Mouse (Mus musculus) c-Kit-positive CD71-positive TER-119-negative erythroid progenitor cells, embryonic 14.5 days (primary cell): Measurements from ENCODE around the gene Fiz1.
"Not testable (repeated sequence)": the region's sequence is repeated elsewhere in the genome, so short reads cannot be mapped to it uniquely, and the experiment has no call there.

Experiments
- DNase-seq: peaks from one replicate; pipeline ENCODE4 v3.0.0-alpha.2; 2013; ENCODE audit warnings: low read depth

Fiz1 gene

GRCm38 (mm10) chr7:5037467-5037866 lies 23.0 kb upstream of the Fiz1 start:
- DNase-seq, result no peak

GRCm38 (mm10) chr7:5037026-5037425 lies 22.5 kb upstream of the Fiz1 start:
- no peak for DNase-seq

DNA sequence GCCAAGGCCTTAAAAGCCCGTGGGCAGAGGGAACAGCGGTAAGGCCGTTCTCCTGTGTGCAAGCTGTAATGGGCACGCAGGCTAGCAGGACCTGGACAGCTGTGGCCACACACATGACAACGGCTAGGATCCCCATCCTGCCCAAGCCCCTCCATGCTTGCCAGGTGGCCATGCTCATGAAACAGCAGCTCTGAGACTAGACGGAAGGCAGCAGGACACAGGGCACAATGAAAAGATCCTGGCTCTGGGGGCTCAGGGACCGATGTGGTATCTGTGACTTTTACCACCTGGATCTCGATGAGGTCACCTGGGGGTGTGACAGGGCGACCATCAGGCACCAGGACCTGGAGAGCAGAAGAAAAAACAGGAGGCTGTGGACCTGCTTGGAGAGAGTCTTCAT lies 21.6 kb upstream of the Fiz1 start:
- DNase-seq, result no peak

GRCm38 (mm10) chr7:5035628-5036027 lies 21.1 kb upstream of the Fiz1 start:
- DNase-seq, result no peak

GRCm38 (mm10) chr7:5033818-5034217 lies 19.3 kb upstream of the Fiz1 start, which contains the start of gene 4632433K11Rik:
4632433K11Rik (plus strand) TSS chr7:5034118.
- no peak for DNase-seq

- DNase-seq, result no peak
Observed at GRCm38 (mm10) chr7:5031496-5031895, 17.0 kb upstream of the Fiz1 start.

- DNase-seq, result no peak
Observed at GRCm38 (mm10) chr7:5030554-5031275, 16.2 kb upstream of the Fiz1 start.

DNA sequence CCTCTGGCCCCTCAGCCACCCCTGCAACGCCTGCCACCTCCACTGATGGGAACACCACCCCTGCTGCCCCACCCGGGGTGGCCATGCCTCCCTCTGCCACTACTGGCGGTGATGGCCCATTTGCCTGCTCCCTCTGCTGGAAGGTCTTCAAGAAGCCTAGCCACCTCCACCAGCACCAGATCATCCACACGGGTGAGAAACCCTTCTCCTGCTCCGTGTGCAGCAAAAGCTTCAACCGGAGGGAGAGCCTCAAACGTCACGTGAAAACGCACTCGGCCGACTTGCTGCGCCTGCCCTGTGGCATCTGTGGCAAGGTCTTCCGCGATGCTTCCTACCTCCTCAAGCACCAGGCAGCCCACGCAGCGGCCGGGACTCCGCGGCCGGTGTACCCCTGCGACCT lies 15.4 kb upstream of the Fiz1 start:
- DNase-seq, result no peak

- no peak for DNase-seq
Observed at GRCm38 (mm10) chr7:5029543-5029942, 15.0 kb upstream of the Fiz1 start.

DNA sequence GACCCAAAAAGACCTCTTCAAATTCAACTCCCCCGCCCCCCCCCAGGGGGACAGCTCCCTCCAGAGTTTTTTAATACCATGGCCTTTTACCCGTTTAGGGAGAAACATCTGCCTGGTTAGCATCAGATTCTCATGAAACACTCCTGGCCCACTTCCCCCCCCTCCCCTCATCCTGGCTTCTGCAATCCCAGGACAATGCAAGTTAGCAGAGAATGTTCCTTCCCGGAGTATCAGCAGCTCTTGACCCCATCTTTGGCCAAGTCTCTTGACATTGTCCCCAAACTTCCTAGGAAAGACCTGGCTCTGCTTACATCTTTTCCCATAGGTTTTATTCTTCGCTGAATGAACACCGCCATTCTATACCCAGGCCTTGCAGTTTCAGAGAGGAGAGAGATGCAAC lies 6.7 kb upstream of the Fiz1 start:
- no peak for DNase-seq

DNA sequence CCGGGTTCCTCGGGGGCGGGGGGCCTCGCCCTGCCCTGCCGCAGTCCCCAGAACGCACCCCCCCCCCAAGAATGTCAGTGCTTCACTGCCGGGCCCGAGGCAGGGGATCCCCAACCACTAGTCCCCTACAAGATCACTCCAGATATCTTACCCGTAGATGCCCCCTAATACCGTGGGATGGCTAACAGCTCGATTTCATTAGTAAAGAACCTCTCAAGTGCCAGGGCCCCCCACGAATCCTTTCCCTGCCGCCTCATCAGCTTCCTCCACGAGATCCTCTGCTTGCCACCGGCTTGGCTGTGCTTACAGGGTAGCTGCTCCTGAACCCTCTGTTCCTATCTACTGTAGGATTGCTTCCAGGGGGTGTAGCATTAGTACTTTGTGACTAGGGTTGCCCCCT lies 6.2 kb upstream of the Fiz1 start:
- DNase-seq, result no peak

DNA sequence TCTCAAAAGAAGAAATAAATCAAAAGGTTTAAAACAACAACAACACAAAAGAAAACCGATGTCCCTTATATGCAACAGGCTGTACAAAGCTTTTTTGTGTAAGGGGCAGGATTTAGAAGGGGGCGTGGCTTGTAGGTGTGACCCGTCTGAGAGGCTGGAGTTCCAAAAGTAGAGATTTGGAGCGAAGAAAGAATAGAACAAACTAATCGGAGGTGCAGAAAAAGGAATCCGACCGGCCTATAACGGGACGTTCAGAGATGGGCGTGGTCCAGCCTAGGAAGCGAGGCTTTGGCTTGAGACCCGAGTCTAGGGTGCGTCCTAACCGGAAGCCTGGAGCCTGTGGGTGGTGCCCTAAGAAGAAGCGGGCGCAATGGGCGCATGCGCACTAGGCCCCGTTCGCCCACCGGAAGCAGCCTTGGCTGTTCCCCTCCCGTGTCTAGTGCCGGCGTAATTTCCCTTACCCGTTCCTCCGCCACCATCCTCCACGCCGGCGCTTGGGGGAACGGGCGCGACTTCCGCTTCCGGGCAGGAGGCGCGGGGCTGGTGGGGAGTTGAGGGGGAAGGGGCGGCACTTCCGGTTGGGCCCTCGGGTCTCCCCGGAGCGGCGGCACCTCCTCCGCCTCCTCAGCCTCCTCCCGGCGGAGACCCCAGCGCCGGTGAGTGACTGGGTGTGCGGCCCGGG lies 5.6 kb upstream of the Fiz1 start, which contains the start of the genes Zfp865 and Ccdc106:
Gene Zfp865, plus strand, starts transcription at position 377 of the 682 bp plus-strand sequence.
Gene Ccdc106, plus strand, starts transcription at position 554 of the 682 bp plus-strand sequence.
- DNase-seq, result peak; percentile 97

DNA sequence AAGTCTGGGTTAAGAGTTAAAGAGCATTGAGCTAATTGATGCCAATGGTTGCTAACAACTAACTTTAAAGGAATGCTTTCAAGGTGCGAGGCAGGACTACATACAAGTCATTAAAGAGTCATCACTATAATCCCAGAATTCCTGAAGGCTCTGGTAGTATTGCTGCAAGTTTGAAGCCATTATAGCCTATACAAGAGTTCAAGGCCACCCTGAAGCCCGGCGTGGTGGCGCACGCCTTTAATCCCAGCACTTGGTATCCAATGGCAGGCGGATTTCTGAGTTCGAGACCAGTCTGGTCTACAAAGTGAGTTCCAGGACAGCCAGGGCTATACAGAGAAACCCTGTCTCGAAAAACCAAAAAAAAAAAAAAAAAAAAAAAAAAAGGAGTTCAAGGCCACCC lies 5.1 kb upstream of the Fiz1 start:
- DNase-seq, result not testable (repeated sequence)

DNA sequence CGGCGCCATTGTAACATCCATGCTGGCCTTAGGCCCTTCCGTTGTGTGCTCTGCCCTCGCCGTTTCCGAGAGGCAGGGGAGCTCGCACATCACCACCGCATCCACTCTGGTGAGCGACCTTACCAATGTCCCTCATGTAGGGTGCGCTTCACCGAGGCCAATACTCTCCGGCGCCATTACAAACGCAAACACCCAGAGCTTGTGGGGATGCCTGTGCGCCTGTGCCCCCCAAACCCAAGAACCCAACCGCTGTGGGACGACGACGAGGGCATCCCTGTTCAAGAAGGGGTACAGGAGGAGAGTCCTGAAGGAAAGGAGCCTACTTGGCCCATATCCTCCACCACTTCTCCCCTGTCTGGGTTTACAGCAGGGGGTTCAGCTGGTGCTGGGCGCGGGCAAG lies 3.4 kb upstream of the Fiz1 start:
- DNase-seq, result no peak

DNA sequence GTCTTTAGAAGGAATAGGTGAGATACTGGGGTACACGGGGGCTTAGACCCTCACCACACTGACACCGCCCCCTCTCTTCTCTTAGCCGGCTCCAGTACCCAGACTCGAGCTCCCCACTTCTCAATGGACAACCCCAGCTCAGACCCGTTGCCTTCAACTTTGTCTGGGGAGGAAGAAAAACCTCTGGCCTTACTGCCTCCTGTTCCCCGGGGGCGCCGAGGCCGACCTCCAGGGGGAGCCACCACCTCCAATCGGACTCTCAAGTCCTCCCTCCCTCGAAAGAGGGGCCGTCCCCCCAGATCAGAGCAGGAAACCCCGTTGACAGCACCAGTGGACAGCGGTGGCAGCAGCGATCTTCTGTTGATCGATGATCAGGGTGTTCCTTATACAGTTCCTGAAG lies 2.9 kb upstream of the Fiz1 start:
- DNase-seq, result no peak

DNA sequence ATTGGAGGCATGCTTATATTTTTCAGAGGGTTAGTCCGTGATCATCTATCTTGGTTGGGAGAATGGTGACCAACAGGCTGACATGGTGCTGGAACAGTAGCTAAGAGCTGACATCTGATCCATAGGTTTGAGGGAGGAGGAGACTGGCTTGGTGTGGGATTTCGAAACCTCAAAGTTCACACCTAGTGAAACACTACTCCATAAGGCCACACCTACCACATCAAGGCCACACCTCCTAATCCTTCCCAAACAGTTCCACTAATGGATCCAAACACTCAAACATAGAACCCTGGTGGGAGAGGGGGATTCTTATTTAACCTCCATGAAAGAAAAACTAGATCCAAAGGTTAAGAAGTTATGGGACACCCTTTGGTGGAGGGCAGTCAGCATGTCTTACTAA lies 2.4 kb upstream of the Fiz1 start:
- no peak for DNase-seq

- DNase-seq, result no peak
Observed at GRCm38 (mm10) chr7:5016057-5016456, 1.6 kb upstream of the Fiz1 start.

- DNase-seq, result peak; percentile 90
Observed at GRCm38 (mm10) chr7:5015118-5016001, 863 bp upstream of the Fiz1 start, which contains the start of gene Gm44973. Gm44973 (plus strand) TSS chr7:5015496.

DNA sequence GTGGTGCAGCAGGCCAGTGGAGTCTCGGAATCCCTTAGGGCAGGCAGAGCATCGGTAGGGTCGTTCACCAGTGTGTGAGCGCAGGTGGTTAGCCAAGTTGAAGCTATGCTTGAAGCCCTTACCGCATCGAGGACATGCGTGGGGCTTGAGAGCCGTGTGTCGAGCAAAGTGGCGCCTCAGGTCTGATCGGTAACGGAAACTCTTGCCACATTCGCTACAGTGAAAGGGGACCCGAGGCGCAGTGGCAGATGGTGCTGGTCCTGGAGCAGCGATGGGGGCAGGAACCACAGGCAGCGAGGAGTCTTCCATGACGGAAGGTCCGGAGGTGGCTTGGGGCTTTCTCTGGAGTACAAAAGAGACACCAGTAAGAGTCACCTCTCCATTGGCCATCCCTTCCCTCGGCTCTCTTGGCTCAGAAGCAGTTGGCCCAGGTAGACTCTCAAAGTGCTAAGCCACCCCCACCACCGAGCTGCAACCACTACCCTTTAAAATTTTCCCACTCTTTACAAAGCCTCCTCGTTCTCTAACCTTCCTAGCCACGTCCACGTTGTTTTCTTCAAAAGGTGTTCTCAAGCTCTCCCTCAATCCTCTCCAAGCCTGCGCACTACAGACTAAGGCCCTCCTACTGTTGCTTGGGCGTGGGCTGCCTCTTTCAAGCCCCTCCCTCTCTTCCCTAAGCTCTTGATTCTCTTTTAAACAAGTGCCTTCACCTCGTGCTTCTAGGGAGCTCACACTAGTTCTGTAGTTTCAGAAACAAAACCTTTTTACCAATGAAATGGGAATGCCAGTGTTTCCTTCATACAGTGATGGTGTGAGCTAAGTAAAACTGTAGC lies 1.6 kb downstream of the Fiz1 start:
- no peak for DNase-seq

DNA sequence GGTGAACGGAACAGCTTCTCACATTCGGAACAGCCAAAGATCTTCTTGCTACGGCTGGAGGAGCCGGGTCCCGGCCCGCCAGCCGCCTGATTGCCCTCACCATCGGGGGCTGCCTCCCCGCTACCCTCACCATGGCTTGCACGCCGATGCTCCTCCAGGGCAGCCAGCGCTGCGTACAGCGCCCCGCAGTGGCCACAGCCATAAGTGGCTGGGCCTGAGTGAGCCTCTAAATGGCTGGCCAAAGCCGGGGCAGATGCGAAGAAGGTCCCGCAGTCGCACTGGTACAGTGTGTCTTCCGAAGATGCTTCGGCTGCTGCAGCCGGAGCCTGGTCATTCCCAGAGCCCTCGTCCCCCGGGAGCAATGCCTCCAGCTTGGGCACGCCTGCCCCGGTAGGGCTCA lies 6.3 kb downstream of the Fiz1 start:
- DNase-seq, result no peak

DNA sequence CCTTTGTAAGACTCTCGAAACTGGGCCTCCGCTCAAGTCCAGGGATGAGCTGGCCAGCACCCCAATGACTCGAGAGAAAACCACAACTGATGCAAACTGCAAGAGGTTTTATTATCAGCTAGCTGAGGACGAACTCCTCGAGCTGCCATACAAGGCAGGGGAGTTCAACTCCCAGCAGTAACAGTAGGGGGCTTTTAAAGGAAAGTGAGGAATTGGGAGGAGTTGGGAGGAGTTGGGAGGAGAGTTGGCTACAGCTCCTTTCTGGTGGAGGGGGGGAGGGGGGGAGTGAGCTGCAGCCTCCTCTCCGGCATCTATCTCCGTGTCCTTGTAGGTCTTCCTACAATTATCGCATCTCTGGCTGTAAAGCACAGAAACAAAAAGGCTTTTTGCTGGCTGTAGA lies 11.6 kb downstream of the Fiz1 start:
- not testable (repeated sequence) for DNase-seq

- no peak for DNase-seq
Observed at GRCm38 (mm10) chr7:4999876-5000275, 14.6 kb downstream of the Fiz1 start.
